Mouse (Mus musculus) G1E (cell line): ENCODE results near the gene Nav1. TPM values are rescaled to one million over a fixed set of nuclear protein-coding genes. Genes with fewer than 3 reads are reported as not detected.

ENCODE experiments used
- ATAC-seq: 2 replicates; pipeline ENCODE4 v1.8.0; 2016; ENCODE audit warnings: mild to moderate bottlenecking; ENCODE audit not compliant: insufficient number of reproducible peaks, poor library complexity, low FRiP score, severe bottlenecking; ENCODE audit errors: extremely low read depth
- DNase-seq: peaks from one replicate; pipeline ENCODE4 v3.0.0; 2012; ENCODE audit warnings: low spot score
- H3K27me3 ChIP-seq: 2 replicates; pipeline ENCODE4 v1.6.1; 2012; ENCODE audit warnings: mild to moderate bottlenecking, low read length, inconsistent platforms; ENCODE audit not compliant: insufficient read depth
- H3K36me3 ChIP-seq: replicated peaks from 2 replicates; pipeline ENCODE3; 2012; ENCODE audit warnings: mild to moderate bottlenecking, inconsistent platforms
- H3K4me1 ChIP-seq: 2 replicates; pipeline ENCODE4 v1.6.1; 2012; ENCODE audit warnings: low read depth, low read length, inconsistent platforms, mixed read lengths; ENCODE audit not compliant: insufficient read depth
- H3K4me3 ChIP-seq: 2 replicates; pipeline ENCODE4 v1.5.1; 2012; ENCODE audit warnings: low read depth, mild to moderate bottlenecking, inconsistent platforms, low read length, moderate library complexity, mixed read lengths
- H3K9me3 ChIP-seq: replicated peaks from 2 replicates; pipeline ENCODE4 v1.6.1; 2012; ENCODE audit warnings: inconsistent platforms
- CTCF ChIP-seq: IDR thresholded peaks from 2 replicates; pipeline ENCODE4 v1.5.1; 2012; ENCODE audit warnings: low read depth, low read length, inconsistent platforms, mixed read lengths
- GATA1 ChIP-seq: IDR thresholded peaks from 2 replicates; pipeline ENCODE4 v1.6.1; 2012; ENCODE audit warnings: borderline replicate concordance, low read length, inconsistent platforms, mixed read lengths
- GATA2 ChIP-seq: IDR thresholded peaks from 2 replicates; pipeline ENCODE4 v1.6.1; 2012; ENCODE audit warnings: low read depth, low read length, inconsistent platforms, borderline replicate concordance
- POLR2AphosphoS5 ChIP-seq: IDR thresholded peaks from 2 replicates; pipeline ENCODE4 v1.6.1; 2012; ENCODE audit warnings: low read depth, low read length, inconsistent platforms; ENCODE audit not compliant: insufficient replicate concordance
- TAL1 ChIP-seq: conservative IDR thresholded peaks from 2 replicates; pipeline ENCODE4 v1.6.1; 2012; ENCODE audit warnings: low read depth, low read length, inconsistent platforms, mixed read lengths
- polyA plus RNA-seq: library from polyadenylated mRNA; stranded (reverse); fragments of >175 nt; gene quantifications from 2 replicates; pipeline ENCODE4 v1.2.3, GENCODE M21; 2012
- total RNA-seq, 2 experiments: library from RNA; stranded (forward) in 1 of 2; stranded (reverse) in 1 of 2; fragments of 200-1000 nt in 1 of 2; fragments of >200 nt in 1 of 2; fragmentation: Nextera tagmentation in 1 of 2; gene quantifications; 2 replicates each; pipeline ENCODE4 v1.2.3; 2014 to 2017

Nav1 gene
- total and polyA plus RNA-seq, 3 experiments = 0.22 TPM; not detected in 2

- TF ChIP-seq GATA1 (no peak), POLR2AphosphoS5 (no peak), TAL1 (no peak), CTCF (no peak), GATA2 (no peak)
These were observed 41.3 kb downstream of the Nav1 start for GRCm38 (mm10) chr1:135565775-135566174.

GRCm38 (mm10) chr1:135564660-135565519 is 42.2 kb downstream of the Nav1 start:
- no peaks in the 10 kb centered on the region; the same call in 1 of the 2 replicates for H3K27me3 ChIP-seq
- TF ChIP-seq GATA2 (no peak), POLR2AphosphoS5 (no peak), GATA1 (no peak), TAL1 (no peak), CTCF (no peak)
- DNase-seq (no peak), ATAC-seq (no peak)
- no peaks in the 10 kb centered on the region for H3K36me3 ChIP-seq
- H3K4me3 ChIP-seq = no peak overlapping the region
- no peaks in the 10 kb centered on the region for H3K4me1 ChIP-seq
- H3K9me3 ChIP-seq = no peaks in the 10 kb centered on the region

More at GRCm38 (mm10) chr1:135565775-135566174, 41.3 kb downstream of the Nav1 start:
- H3K27me3 ChIP-seq = no peaks in the 10 kb centered on the region; the same call in 1 of the 2 replicates
- ATAC-seq = no peak
- H3K4me1 ChIP-seq = no peaks in the 10 kb centered on the region
- no peaks in the 10 kb centered on the region for H3K36me3 ChIP-seq
- no peak for DNase-seq
- H3K4me3 ChIP-seq = no peak overlapping the region
- H3K9me3 ChIP-seq = no peaks in the 10 kb centered on the region

- Histone ChIP-seq H3K9me3 (no peaks in the 10 kb centered on the region), H3K4me1 (no peaks in the 10 kb centered on the region), H3K27me3 (no peaks in the 10 kb centered on the region; the same call in 1 of the 2 replicates), H3K4me3 (no peak overlapping the region), H3K36me3 (no peaks in the 10 kb centered on the region)
- ATAC-seq (no peak), DNase-seq (no peak)
- TF ChIP-seq CTCF = no peak
- no peak for TF ChIP-seq GATA1
- TF ChIP-seq TAL1 = no peak
- TF ChIP-seq POLR2AphosphoS5 = no peak
- no peak for TF ChIP-seq GATA2
These were observed 43.2 kb downstream of the Nav1 start for GRCm38 (mm10) chr1:135563781-135564414.

GRCm38 (mm10) chr1:135562982-135563650 is 44.0 kb downstream of the Nav1 start:
- DNase-seq (no peak), ATAC-seq (no peak)
- Histone ChIP-seq H3K27me3 (peaks cover under 1% of the 10 kb centered on the region; the same call in 1 of the 2 replicates), H3K4me3 (no peak overlapping the region), H3K9me3 (no peaks in the 10 kb centered on the region), H3K4me1 (no peaks in the 10 kb centered on the region), H3K36me3 (no peaks in the 10 kb centered on the region)
- TF ChIP-seq GATA2 (no peak), CTCF (no peak), POLR2AphosphoS5 (no peak), GATA1 (no peak), TAL1 (no peak)

- no peaks in the 10 kb centered on the region for H3K9me3 ChIP-seq
- no peaks in the 10 kb centered on the region for H3K36me3 ChIP-seq
- H3K4me1 ChIP-seq = no peaks in the 10 kb centered on the region
- no peak overlapping the region for H3K4me3 ChIP-seq
- TF ChIP-seq TAL1 (no peak), CTCF (no peak), GATA1 (no peak), POLR2AphosphoS5 (no peak), GATA2 (no peak)
- DNase-seq (no peak), ATAC-seq (no peak)
- peaks cover 3% of the 10 kb centered on the region; the same call in 1 of the 2 replicates for H3K27me3 ChIP-seq
These were observed 45.0 kb downstream of the Nav1 start for GRCm38 (mm10) chr1:135562115-135562514.

- Histone ChIP-seq H3K4me3 (no peak overlapping the region), H3K27me3 (peaks cover 3% of the 10 kb centered on the region; the same call in 1 of the 2 replicates), H3K4me1 (no peaks in the 10 kb centered on the region), H3K9me3 (no peaks in the 10 kb centered on the region), H3K36me3 (no peaks in the 10 kb centered on the region)
- ATAC-seq (no peak), DNase-seq (no peak)
- TF ChIP-seq GATA1 (no peak), CTCF (no peak), POLR2AphosphoS5 (no peak), TAL1 (no peak), GATA2 (no peak)
These were observed 45.8 kb downstream of the Nav1 start for GRCm38 (mm10) chr1:135561282-135561681.
